Mouse (Mus musculus) urinary bladder, postnatal 10 days (tissue): ENCODE data around the gene Cfap57.

Experiments
- DNase-seq: peaks from one replicate; pipeline ENCODE4 v3.0.0; 2022; ENCODE audit warnings: low spot score

Gene Cfap57

GRCm38 (mm10) chr4:118620279-118620966, at the start of gene Cfap57, which contains the start of gene Ebna1bp2:
Gene Cfap57, minus strand, starts transcription at chr4:118620777.
Gene Ebna1bp2, plus strand, starts transcription at chr4:118620799.
- DNase-seq: peak; percentile 50

DNA sequence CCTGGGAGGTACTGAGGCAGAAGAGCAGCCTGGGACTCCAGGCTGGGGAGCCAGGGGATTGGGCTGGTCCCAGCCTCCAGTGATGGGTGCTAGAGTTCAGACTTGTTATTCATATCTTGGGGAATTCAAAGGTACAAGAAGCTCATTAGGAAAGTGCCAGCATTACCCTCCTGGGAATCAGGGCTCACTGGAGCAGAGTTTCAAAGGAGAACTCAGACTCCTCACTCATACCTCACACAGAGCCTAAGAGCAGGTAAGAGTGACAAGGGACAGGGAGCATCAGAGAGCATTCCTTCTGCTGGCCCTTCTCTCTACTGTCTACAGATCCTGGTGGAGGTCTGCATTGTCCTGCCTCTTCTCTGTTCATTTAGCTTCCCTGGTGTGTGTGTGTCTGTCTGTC, 38.1 kb upstream of the Cfap57 start, which contains the start of gene Olfr62:
Olfr62 (plus strand) TSS at position 301 of the 400 bp plus-strand sequence.
- DNase-seq: no peak

DNA sequence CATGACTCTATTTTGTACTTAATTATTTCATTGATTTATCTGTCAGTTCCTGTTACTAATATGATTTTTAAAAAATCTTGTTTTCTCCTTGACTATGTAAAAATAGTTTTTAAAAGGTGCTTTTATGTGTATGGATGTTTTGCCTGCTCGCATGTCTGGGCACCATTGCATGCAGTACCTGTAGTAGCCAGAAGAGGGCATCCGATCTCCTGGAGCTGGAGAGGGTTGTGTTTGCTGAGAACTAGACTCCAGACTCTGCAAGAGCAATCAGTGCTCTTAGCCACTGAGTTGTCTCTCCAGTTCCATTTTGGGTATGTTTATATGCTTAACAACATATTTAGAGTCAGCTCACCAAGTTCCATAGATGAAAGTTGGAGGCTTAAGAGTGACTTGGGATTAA, 24.7 kb upstream of the Cfap57 start:
- DNase-seq: no peak

- no peak for DNase-seq
Measured at GRCm38 (mm10) chr4:118642346-118643190, 22.0 kb upstream of the Cfap57 start.

GRCm38 (mm10) chr4:118630261-118630660, 9.7 kb upstream of the Cfap57 start:
- DNase-seq: no peak

DNA sequence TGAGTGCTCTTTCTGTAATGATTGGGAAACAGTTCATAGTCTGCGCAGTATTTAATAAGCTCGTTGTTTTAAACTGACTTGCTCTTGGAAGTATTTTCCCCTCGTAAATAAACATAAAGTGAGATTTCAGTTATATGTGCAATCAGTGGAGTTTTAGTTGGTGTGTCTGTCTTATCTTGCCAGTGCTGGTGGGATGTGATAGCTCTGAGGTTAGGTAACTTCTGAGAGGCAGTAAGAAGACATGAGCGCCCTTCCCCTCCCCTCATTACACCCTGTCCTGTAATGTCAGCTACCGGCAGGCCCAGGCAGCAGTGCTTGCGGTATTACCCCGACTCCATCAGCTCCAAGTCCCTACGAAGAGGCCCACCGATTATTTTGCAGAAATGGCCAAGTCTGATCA, 1.2 kb upstream of the Cfap57 start:
- DNase-seq: no peak

DNA sequence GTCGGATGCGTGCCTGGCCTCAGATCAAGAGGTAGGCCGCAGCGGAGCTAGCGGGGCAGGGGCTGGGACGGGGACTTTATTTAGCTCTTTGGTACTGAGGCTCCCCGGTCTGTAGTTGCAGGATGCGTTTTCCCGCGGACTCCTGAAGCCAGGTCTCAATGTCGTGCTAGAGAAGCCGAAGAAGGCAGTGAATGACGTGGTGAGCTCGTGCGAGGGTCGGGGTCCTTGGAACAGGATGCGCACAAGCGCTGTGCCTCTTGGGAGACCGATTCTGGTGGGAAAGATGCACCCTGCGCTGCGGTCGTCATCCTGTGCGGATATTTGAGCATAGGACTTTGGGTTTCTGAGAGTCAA, 367 bp upstream of the Cfap57 start:
- DNase-seq: no peak

- no peak for DNase-seq
Measured at GRCm38 (mm10) chr4:118615412-118615811, 5.2 kb downstream of the Cfap57 start.

DNA sequence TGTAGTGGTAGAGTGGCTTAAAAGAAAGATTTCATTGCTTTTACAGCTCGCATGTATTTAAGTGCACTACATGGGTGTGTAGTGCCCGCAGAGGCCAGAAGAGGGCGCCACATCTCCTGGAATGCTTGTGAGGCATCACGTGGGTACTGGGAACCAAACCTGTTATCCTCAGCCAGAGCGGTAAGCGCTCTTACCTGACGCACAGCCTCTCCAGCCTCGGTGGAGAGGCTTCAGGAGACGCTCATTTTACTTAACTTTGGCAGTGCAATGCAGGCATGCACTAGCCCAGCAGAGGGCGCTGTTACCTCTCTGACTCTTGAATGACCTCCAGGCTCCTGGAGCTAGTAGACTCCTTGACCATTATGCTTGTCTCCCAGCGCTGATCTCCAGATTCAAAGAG, 8.0 kb downstream of the Cfap57 start:
- DNase-seq: no peak

GRCm38 (mm10) chr4:118609836-118610235, 10.7 kb downstream of the Cfap57 start:
- DNase-seq: no peak

- no peak for DNase-seq
Measured at GRCm38 (mm10) chr4:118604065-118604464, 16.5 kb downstream of the Cfap57 start.

DNA sequence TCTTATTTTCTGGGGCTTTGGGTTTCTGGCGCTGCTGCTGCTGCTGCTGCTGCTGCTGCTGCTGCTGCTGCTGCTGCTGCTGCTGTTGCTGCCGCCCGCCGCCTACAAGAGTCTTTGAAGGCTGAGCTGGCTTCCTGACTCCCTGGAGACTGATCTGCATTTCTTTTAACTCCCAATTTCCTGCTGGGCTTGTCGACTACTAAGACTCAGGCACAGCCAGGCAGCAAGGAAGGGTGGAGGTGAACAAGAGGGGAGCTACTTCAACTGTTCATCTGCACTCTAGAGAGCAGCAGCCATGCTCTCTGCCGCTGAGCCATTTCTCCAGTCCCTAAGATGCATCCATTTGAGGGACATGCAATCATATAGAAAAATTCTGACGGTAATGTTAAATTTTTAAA, 30.8 kb downstream of the Cfap57 start:
- DNase-seq: no peak

GRCm38 (mm10) chr4:118589053-118589732, 31.4 kb downstream of the Cfap57 start:
- DNase-seq: no peak

GRCm38 (mm10) chr4:118582629-118583028, 37.9 kb downstream of the Cfap57 start:
- no peak for DNase-seq

DNA sequence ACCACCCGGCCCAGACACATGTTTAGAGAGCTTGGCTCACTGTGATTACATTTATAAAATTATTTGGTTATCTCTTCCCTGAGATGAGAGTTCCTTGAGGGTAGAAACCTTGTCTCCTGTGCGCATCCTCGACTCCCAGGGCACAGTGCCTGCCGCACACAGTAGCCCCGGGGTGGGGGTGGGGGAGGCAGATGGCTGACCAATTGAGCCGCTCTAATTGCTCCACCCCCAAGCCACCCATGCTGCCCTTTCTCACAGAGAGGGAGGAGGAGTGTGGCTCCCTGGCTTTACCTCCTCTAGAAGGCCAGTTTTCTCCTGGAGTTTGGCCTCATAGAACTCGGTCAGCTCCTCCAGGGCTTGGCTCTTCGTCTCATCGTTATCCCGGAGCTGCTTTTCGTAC, 39.1 kb downstream of the Cfap57 start:
- no peak for DNase-seq

- no peak for DNase-seq
Measured at GRCm38 (mm10) chr4:118579313-118579712, 41.3 kb downstream of the Cfap57 start.

DNA sequence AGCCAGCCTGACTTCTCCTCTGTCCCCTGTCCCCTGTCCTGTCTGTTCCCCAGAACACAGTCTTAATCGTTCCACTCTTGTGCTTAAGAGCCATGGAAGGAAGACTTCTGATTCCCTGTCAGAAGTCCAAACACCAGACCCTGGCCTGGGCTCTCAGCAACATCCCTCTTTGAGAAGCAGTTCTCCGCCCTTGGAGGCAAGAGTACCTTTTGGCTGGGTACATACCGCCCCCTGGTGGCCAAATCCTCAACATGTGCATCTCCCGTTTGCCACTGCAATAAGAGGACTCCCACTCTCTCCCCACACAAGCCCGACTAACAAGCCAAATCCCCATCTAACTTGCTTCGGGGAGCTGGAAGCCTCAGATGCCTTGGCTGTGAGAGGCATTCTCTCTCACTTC, 44.5 kb downstream of the Cfap57 start:
- DNase-seq: peak; percentile 69

GRCm38 (mm10) chr4:118571441-118571840, 49.1 kb downstream of the Cfap57 start:
- DNase-seq: no peak

GRCm38 (mm10) chr4:118569320-118569719, 51.3 kb downstream of the Cfap57 start:
- no peak for DNase-seq

GRCm38 (mm10) chr4:118568709-118569108, 51.9 kb downstream of the Cfap57 start:
- no peak for DNase-seq

GRCm38 (mm10) chr4:118566161-118566676, 54.4 kb downstream of the Cfap57 start:
- DNase-seq: no peak

- DNase-seq: no peak
Measured at GRCm38 (mm10) chr4:118564926-118565279, 55.7 kb downstream of the Cfap57 start.
